Mouse (Mus musculus) Patski (cell line): ENCODE results near the gene Prkcsh. TPM values are rescaled to one million over a fixed set of nuclear protein-coding genes. Genes with fewer than 3 reads are reported as not detected.
A peak's percentile ranks its signal among the peaks of the same experiment; 100 is the strongest.

ENCODE experiments used
- ATAC-seq: fragments of 100-300 bp; one replicate; pipeline ENCODE4 v1.8.0; 2021
- CTCF ChIA-PET: fragments of 350-600 bp; sonication (Branson Sonifier 250); formaldehyde crosslinking; loops from one replicate; lab custom pipeline; 2022; ENCODE audit warnings: inconsistent platforms; lab: Charles Lee
- POLR2A ChIA-PET: fragments of 350-600 bp; sonication (Branson Sonifier 250); formaldehyde crosslinking; loops from one replicate; lab custom pipeline; 2022; ENCODE audit warnings: antibody characterized with exemption, inconsistent platforms; lab: Charles Lee
- DNase-seq: peaks from one replicate; pipeline ENCODE4 v3.0.0-alpha.2; 2011; ENCODE audit warnings: low read depth, low spot score
- H3K27me3 ChIP-seq: fragments of 371-371 bp; one replicate; pipeline ENCODE4 v1.5.1; 2021
- CTCF ChIP-seq: fragments of 100-300 bp; IDR thresholded peaks from one replicate; pipeline ENCODE4 v1.5.1; 2021
- in situ Hi-C: fragments of 300-500 bp; cut with MboI; formaldehyde crosslinking; loops from 3 replicates; pipeline ENCODE4 v1.11.1; 2018; ENCODE audit warnings: low pct_unique_long_range_greater_than_20kb, mixed read lengths
- polyA plus RNA-seq: library from polyadenylated mRNA; unstranded; gene quantifications from one replicate; pipeline ENCODE4 v1.2.3, GENCODE M21; 2021

Prkcsh gene
- polyA plus RNA-seq, 1 experiment from 2014 or later, result 276 TPM

- CTCF ChIA-PET, result no interaction called here
- no peak for ATAC-seq
These were observed 54.5 kb downstream of the Prkcsh start for GRCm38 (mm10) chr9:22057031-22057517.

DNA sequence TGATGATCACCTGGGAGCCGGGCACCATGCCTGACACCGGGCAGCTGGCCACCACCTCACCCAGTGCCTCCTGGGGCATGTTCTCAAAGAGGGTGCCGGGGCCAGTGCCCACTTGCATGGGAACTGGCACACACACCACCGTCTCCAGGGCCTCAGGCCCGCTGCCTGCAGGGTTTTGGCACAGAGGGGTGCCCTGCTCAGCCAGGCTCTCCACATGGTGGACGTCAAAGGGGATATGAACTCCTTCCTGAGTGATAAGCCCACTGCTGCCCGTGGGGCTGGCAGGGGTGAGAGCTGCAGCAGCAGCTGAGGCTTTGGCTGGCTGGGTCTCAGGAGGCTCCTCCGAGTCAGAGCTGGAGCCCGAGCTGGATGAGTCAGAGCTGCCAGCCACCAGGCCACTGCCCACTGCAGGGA lies 55.4 kb downstream of the Prkcsh start:
- no peaks in the 10 kb centered on the region for H3K27me3 ChIP-seq
- TF ChIP-seq CTCF, result no peak
- DNase-seq (no peak), ATAC-seq (peak; percentile 71)
- in situ Hi-C loops, result no loop called here
- ChIA-PET POLR2A (interaction anchor here (0.5 kb wide), 1 partner anchor 353 kb away, joined by 3 read pairs; no protein-coding TSS in a partner anchor), CTCF (interaction anchor here (1.0 to 1.1 kb wide), 2 partner anchors 9 to 12 kb away, joined by 3 read pairs; no protein-coding TSS in a partner anchor)

More at GRCm38 (mm10) chr9:22057031-22057517, 54.5 kb downstream of the Prkcsh start:
- no peak for DNase-seq
- TF ChIP-seq CTCF, result no peak
- H3K27me3 ChIP-seq, result peaks cover 8% of the 10 kb centered on the region
- POLR2A ChIA-PET, result no interaction called here
- in situ Hi-C loops, result no loop called here

DNA sequence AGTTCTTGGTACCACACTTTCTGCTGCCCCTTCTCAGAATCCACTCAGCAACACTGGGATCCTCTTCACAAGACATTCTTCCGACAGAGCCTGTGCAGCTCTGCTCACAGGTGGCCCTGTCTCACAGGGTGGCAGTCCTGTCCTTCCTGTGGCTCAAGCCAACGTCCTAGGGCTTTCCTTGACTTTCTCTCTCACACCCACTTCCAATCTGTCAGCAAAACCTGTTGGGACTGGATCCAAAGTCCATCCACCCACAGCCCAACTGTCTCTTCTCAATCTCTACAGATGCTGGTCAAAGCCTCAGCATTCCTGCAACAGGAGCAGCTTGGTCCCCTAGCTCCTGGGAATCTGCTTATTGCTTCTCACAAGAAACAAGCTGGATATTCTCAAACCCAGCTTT lies 58.7 kb downstream of the Prkcsh start:
- DNase-seq (no peak), ATAC-seq (no peak)
- CTCF ChIA-PET, result interaction anchor here (1.8 kb wide), 1 partner anchor 82 kb away, joined by 6 read pairs; no protein-coding TSS in a partner anchor
- POLR2A ChIA-PET, result no interaction called here
- in situ Hi-C loops, result loop anchor here (10.0 kb wide), 1 partner anchor 343 kb away; no protein-coding TSS in a partner anchor
- no peaks in the 10 kb centered on the region for H3K27me3 ChIP-seq
- no peak for TF ChIP-seq CTCF

Other genes starting within 250 kb of the Prkcsh start
- 38.3 TPM for gene Spc24, start 242.5 kb upstream of the Prkcsh start, polyA plus RNA-seq
- gene Kank2, start 204.1 kb upstream of the Prkcsh start, polyA plus RNA-seq, result 62.4 TPM
- gene Angptl8, start 167.3 kb upstream of the Prkcsh start, polyA plus RNA-seq, result 15.2 TPM
- 36.1 TPM for gene Dock6, start 150.2 kb upstream of the Prkcsh start, polyA plus RNA-seq
- 22.1 TPM for gene Rab3d, start 84.6 kb upstream of the Prkcsh start, polyA plus RNA-seq
- gene Ccdc159, start 75.3 kb upstream of the Prkcsh start, polyA plus RNA-seq, result 12.2 TPM
- 54.8 TPM for gene Tmem205, start 75.2 kb upstream of the Prkcsh start, polyA plus RNA-seq
- 22.1 TPM for gene Plppr2, start 65.8 kb upstream of the Prkcsh start, polyA plus RNA-seq
- 14.0 TPM for gene Swsap1, start 47.1 kb upstream of the Prkcsh start, polyA plus RNA-seq
- gene Epor, start 39.3 kb upstream of the Prkcsh start, polyA plus RNA-seq, result 8.5 TPM
- 41.7 TPM for gene Rgl3, start 13.4 kb upstream of the Prkcsh start, polyA plus RNA-seq
- 7.5 TPM for gene Ccdc151, start 172 bp upstream of the Prkcsh start, polyA plus RNA-seq
- 0.10 TPM for gene Elavl3, start 49.2 kb downstream of the Prkcsh start, polyA plus RNA-seq
- gene Gm49318, start 68.5 kb downstream of the Prkcsh start, polyA plus RNA-seq, result not detected
- gene Zfp653, start 68.6 kb downstream of the Prkcsh start, polyA plus RNA-seq, result 10.9 TPM
- 44.3 TPM for gene Ecsit, start 82.6 kb downstream of the Prkcsh start, polyA plus RNA-seq
- 408 TPM for gene Cnn1, start 96.4 kb downstream of the Prkcsh start, polyA plus RNA-seq
- gene Elof1, start 114.4 kb downstream of the Prkcsh start, polyA plus RNA-seq, result 123 TPM
- gene Acp5, start 132.9 kb downstream of the Prkcsh start, polyA plus RNA-seq, result not detected
- gene Pigyl, start 154.0 kb downstream of the Prkcsh start, polyA plus RNA-seq, result 72.3 TPM
- not detected for gene Zfp872, start 185.3 kb downstream of the Prkcsh start, polyA plus RNA-seq
- 32.9 TPM for gene Zfp809, start 222.9 kb downstream of the Prkcsh start, polyA plus RNA-seq